Mouse (Mus musculus): Measurements from ENCODE around the gene Sox6.

GRCm38 (mm10) chr7:115745672-115746253, 292.8 kb downstream of the Sox6 start:
- TF ChIP-seq CTCF (IDR thresholded peaks at IDR 0.05; ENCODE audit: low read depth, low read length) (no peak), POLR2A (IDR thresholded peaks at IDR 0.05; ENCODE audit: borderline replicate concordance, low read depth, low read length) (no peak)
